Mouse (Mus musculus): ENCODE data around the gene Abcc8.

Gene Abcc8

DNA sequence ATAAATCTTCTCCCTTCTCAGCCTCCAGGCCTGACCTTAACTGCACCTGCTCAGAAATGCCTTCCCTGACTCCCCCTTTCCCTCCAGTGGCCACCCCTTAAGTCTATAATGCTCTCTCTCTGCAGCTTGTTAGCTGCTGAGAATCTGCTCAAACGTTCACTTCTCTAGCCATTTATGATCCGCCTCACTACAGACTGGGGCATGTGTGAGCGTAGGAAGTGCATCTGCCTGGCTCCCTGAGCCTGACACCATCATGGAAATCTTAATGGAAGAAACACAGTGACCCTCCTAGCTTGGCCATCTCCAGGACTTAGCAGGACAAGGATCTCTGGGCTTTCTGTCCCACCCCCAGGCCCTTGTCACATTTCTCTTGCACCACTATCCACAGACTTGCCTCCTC, 69.8 kb downstream of the Abcc8 start:
- no peak for DNase-seq (ENCODE audit: low spot score in 2 of 2)

DNA sequence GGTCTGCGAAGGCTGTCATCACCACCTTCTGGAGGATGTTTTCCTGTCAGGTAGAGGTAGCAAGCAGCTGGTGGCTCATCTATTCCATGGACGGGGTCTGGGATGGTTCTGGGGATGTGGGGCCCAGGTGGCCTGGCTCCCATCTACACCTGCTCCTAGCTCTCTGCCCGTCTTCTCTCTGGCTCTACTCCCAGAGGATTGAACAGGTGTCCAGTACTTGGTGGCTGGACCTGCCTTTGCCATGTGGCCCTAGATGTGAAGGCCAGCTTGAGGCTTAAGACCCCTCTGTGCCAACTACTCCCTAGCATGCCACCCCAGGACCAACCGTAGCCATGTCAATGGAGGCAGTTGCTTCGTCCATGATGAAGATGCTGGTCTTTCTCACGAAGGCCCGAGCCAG, 74.3 kb downstream of the Abcc8 start:
- no peak for DNase-seq (ENCODE audit: low spot score in 2 of 2)

DNA sequence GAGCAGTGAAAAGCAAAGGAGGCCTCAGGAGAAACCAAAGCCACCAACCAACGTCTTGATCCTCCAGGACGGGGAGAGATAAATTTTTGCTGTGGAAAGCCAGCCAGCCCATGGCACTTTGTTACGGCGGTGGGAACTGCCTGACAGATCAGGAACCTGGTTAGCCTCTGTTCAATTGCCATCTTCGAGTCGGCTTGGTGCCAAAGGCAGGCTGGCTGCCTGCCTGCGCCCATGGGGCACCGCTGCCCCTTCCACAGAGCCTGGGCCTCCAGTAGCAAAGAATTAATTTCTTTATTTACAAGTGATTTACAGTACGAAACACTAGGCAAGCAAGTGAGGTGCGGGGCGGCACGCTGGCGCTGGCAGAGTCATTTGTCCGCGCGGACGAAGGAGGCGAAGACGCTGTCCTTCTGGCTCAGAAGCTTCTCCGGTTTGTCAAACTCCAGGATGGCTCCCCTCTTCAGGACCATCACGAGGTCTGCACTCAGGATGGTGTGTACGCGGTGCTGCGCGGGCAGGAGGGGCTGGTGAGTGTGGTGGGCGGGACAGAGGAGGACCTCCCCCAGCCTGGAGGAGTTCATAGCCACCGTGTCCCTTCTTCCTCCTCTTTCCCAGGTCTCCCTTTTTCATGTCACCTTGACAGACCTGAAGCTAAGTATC, 75.4 kb downstream of the Abcc8 start:
- DNase-seq (ENCODE audit: low spot score in 2 of 2), result no peak

DNA sequence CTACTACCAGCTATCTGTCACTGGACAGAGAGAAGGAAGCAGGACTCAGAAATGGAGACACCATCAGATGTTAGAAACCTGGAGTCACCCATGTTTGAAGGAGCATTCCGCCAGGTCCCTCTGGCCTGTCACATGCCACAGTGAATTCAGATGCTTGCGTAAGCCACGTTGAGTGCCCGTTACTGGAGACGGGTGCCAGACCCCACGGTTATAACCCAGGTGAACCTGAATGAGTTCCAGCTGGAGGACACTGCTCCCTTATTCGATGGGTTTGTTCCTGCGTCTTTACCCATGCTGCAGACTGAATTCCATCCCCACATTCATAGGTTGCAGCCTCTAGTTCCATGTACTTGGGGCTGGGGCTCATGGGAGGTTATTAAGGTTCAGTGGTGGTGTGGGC, 76.1 kb downstream of the Abcc8 start:
- DNase-seq (ENCODE audit: low spot score in 2 of 2), result no peak

DNA sequence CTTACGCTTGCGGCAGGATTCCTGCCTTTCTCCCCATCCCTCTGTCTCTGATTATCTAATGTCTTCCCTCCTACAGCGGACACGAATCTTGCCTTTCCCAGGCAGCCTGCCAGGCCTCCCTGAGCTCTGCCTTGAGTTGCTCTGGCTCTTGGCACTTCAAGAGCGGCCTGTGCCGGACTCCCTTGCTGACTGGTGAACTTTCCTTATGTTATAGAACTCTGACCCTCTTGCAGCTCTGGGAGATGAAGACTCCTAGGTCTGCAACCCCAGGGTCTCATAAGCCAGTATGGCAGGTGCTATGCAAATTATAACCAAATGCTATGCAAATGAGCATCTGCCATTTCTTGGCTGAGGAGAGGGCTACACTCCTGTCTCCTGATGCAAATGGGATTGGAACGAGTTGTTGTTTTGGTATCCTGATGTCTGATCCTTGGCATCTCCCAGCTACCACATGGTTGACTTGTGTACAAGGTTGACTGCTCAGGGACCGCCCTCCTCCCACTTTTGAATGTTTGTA, 76.7 kb downstream of the Abcc8 start:
- no peak for DNase-seq (ENCODE audit: low spot score in 2 of 2)

DNA sequence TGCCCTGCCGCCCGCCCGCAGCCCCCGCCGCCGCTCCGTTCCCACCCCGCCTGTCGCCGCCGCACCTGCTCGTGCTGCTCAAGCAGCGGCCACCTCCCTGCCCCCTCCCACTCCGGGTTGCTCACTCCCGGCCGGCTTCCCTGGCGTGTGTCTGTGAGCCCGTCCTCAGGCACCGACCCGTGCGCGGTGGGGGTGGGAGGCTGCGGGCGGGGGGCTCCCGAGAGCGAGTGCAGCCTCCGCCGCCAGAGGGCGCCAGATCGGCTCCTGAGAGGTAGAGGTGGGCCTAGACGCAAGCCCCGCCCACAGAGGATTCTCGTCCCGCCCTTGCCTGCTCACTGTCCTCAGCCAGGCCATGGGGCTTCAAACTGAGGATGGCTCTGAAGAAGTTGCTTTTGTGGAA, 79.3 kb downstream of the Abcc8 start, which contains the start of gene Kcnj11:
Gene Kcnj11, minus strand, starts transcription at position 202 of the 400 bp plus-strand sequence.
- DNase-seq (ENCODE audit: low spot score in 2 of 2), result peak; percentile 38 to 55

DNA sequence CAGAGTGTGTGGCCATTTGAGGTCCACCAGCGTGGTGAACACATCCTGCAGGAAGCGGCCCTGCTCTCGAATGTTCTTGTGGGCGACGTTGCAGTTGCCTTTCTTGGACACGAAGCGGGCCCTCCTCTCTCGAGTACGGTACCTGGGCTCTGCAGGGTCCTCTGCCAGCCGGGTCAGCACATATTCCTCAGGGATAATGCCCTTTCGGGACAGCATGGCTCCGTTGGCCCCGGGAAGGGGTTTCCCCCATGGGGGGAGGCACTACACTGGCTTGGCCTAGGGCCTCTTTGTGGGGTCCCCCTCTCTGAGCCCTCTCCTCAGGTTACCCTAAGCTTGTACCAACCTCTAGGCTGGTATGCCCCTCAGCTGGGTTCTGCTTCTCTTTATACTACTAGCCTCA, 80.2 kb downstream of the Abcc8 start:
- no peak for DNase-seq (ENCODE audit: low spot score in 2 of 2)

DNA sequence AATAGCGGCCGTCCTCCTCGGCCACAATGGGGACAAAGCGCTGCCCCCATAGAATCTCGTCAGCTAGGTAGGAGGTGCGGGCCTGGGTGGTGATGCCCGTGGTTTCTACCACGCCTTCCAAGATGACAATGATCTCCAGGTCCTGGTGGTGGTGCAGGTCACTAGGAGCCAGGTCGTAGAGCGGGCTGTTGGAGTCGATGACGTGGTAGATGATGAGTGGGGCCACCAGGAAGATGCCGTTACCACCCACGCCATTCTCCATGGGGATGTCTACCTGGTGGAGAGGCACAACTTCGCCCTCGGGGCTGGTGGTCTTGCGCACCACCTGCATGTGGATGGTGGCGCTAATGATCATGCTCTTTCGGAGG, 80.9 kb downstream of the Abcc8 start:
- DNase-seq (ENCODE audit: low spot score in 2 of 2), result no peak

DNA sequence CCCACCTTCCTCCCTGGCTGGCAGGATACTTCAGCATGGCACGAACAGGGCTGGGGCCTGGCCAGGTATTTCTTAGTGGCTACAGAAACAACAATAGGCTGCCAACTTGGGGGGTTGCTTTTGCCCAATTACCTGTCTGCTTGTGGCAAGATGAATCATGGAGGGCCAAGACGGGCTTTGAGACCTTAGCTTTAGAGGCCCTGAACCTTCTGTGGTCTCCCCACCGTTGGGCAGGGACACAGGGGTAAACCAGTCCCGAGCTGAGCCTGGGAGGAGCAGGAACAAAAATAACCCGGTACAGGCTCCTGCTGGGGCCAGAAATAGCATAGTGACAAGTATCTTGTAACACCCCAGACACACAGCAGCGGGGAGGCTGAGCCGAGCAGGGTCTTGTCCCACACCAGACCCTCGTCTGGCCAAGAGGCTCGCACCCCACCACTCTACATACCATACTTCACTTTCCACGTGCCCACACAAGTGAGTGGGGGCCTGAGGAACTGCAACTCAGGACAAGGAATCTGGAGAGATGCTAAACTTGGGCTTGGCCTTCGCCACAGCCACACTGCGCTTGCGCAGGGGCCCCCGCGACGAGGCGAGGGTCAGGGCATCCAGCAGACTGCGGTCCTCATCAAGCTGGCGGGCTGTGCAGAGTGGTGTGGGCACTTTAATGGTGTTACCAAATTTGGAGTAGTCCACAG, 81.5 kb downstream of the Abcc8 start:
- DNase-seq (ENCODE audit: low spot score in 2 of 2), result no peak

DNA sequence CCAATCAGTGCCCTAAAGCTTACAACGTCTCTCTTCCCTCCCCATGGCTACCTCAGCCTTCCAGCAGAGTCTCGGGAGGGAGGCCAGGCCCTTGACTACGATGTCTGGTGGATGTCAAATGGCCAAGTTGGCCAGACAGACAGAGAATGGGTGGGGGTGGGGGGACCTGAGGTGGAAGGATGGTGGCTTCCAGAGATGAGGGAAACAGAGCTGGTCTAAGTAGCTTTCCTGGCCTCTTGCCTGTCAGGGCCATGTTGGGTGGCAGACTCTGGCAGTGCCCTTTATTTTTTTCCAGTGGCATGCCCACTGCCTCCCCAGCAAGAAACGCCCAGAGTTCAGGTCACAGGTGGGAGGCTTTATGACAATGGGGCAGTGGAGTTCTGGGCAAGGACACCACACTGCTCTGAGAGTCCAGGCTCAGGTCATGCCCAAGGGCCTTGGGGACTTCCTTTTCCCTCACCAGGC, 82.5 kb downstream of the Abcc8 start:
- no peak for DNase-seq (ENCODE audit: low spot score in 2 of 2)

DNA sequence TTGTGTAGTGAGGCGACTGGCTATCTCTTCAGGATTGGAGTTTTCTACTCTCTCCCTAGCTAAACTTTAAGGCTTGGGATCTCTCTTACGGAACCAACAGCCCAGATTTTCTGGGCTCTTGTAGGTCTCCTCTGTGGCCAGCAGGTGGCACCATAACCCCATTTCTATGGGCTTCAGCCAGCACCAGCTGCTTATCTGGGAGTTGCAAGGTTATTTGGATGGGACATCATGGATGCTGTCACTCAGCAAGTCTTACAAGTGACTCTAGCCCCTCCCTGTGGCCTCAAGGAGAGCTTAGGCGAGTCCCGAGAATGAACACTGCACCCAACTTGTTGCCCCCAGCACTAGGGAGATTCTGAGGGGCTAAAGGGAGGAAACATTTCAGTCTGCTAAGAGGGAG, 83.7 kb downstream of the Abcc8 start:
- peak; percentile 27 to 48 for DNase-seq (ENCODE audit: low spot score in 2 of 2)

DNA sequence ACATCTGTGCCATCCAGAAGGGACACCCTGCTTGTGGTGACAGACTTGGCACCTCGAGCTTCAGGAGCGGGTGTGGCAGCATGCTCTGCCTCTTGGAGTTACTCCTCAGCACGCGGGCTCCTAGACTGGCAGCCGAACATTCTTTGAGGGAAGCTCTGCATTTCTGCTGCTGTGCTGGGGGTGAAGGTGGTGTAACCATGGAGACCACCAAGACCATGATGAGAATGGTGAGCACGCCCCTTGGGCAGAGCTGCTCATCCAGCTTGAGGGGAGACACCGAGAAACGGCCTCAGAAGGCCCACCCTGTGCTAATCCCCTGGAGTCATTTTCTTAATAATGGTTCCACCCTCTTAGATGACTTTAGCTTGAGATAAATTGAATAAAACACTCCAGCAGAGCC, 87.0 kb downstream of the Abcc8 start:
- DNase-seq (ENCODE audit: low spot score in 2 of 2), result no peak

DNA sequence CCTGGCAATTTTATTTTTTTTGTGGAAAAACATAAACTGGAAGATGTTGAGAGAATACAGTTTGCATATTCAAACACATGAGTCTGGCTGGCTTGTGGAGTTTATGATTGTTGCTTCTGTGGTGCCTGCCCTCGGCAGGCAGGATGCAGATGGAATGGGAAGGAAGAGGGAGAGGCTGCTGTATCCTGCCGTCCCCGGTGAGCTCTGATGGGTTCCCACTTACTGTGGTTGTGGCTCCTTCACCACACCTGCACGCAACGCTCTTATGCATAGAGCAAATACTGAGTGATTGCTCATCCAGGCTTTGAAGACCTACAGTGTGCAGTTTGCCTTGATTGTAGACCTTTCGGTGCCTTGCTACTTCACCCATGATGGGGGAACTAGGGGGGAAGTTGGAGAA, 91.6 kb downstream of the Abcc8 start:
- DNase-seq (ENCODE audit: low spot score in 2 of 2), result no peak

DNA sequence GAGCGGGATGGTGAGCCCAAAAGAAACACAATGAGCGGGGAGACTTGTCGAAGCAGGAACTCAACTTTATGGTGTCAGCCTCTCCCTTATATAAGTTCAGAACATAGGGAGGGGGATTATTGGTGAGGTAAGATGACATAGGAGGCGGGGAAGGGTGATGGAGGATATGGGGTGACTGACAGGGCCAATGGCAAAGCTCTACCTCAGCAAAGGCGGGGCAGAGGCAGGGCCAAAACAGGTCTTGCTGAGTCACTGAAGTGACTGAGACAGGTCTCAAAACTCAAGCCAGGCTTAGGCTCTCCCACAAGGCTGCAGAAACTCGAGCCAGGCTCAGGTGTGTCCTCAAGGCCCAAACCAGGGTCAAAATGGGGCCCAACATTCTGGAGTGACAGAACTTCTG, 93.5 kb downstream of the Abcc8 start:
- DNase-seq (ENCODE audit: low spot score in 2 of 2), result no peak

DNA sequence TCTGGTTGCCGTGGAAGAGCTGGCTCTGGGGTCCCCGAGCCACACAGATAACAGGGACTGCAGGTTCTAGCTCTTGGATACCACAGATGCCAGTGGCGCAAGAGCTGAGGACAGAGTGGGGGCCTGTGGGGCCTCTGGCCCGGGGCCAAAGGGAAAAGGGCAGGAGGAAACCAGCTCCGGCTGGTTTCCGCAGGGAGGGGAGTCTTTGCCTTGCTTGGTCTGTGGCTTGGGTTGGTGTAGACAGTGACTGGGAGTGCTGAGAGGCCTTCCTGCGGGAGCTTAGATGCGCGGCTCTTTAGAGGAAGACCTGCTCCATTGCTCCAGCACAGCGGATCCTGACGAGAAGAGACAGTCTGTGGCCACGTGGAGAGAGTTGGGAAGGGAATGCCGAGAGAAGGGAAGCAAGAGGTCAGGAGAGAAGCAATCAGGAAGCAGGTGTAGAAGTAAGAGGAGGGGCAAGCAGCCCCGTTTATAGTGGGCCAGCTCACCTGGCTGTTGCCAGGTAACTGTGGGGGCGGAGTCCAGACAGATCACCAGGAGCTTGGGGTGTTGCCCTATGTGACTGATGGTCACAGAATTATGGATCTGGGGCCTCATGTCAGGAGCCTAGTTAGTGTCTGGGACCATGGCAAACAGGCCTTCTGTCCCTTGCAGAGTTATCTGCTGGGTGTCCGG, 94.9 kb downstream of the Abcc8 start:
- no peak for DNase-seq (ENCODE audit: low spot score in 2 of 2)

DNA sequence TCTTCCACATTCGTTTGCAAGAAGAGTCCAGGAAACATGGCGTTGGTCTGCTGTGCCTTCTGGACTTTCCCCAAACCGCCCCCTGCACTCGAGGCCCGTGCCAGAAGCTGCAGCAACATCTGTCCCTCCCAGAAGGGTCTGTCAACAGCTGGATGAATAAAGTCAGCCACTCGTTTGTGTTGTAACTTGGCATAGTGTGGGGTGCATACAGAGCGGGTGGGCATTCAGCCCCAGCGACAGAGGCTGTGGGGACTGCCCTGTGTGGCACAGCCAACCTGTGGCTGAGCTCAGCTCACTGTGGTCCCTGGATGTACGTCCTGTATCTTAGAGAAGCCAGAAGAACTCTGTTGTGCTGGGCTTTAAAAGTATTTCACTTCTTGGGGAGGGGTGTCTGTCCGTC, 95.8 kb downstream of the Abcc8 start:
- no peak for DNase-seq (ENCODE audit: low spot score in 2 of 2)

DNA sequence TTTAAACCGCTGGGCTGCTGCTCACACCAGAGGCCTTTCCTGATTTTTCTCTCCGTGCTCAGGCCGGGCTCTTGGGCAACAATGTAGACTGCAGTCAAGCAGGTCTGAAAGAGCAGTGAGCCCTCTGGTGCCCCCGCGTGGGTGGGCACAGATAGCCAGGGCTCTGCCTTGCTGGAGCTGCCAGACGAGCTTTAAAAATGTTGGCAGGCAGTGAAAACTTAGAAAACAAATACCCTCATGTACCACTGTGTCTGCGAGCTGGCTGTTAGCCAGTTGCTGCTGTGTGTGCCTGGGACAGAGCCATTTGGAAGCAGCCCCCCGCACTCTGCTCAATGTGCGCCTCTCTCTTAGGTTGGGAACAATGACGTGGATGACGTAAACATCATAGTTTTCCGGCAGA, 102.2 kb downstream of the Abcc8 start:
- DNase-seq (ENCODE audit: low spot score in 2 of 2), result no peak

DNA sequence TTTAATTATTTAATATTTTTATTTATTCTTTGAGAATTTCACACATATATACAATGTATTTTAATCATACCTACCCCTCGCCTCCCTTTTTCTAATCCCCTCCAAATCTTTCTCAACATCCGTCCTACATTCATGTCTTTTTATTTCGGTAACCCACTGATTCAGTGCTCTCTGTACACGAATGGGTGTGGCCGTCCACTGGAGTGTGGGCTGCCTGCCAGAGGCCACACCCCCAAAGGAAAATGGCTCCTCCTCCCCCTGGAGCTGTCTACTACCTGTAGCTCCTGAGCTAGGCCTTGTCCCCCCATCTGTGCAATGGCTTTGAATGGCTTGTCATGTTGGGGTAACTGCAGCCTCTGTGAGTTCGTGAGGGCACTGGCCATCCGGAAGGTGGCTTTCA, 103.0 kb downstream of the Abcc8 start:
- DNase-seq (ENCODE audit: low spot score in 2 of 2), result no peak

DNA sequence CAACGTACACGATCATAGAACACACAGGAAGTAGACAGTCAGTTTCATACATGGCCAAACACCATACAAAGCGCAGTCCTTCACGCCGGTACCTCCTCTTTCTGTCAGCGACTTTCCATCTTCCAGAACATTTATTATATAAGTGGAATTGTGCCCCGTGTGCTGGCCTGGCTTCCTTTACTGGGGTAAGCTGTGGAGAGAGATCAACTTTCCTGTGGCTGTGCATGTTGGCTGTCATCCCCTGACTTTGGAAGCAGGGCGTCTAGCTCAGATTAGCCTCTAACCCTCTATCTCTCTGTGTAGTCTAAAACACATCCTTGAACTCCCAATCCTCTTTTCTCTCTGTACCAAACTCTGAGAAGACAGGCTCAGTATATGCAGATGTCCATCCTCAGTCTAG, 111.0 kb downstream of the Abcc8 start:
- no peak for DNase-seq (ENCODE audit: low spot score in 2 of 2)

DNA sequence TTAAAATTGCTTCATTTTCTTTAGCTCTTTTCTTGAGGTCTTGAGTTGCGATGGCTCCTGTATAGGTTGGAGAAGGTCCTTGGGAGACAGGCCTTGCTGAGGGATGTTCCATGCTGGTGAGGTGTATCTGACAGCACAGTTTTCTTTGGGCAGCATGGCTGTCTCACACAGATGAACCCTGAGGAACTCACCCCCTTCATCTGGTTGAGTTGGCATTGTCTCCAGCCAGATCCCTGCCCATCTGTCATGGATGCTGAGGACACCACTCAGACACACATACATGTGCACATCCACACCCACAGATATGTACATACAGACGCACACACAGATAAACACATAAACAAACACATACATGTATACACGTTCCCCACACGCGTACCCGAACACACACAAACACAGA, 116.5 kb downstream of the Abcc8 start:
- no peak for DNase-seq (ENCODE audit: low spot score in 2 of 2)

DNA sequence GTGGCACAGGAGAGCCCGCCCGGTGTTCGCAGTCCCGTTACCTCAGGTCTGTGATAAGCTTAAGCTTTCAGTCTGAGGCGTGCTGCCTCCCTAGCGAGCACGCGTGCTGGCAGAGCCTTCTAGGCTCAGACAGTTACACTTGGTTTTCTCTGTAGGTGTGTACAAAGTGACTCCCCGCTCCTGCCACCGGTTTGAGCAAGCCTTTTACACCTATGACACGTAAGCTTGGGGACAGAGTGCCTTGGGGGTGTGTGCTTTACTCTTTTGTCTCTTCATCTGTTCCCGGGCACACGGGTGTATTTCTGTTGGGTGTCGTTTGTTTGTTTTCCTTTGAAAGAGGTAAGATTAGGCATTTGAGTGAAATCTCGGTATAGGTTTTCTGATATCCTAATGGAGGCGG, 118.2 kb downstream of the Abcc8 start:
- no peak for DNase-seq (ENCODE audit: low spot score in 2 of 2)

DNA sequence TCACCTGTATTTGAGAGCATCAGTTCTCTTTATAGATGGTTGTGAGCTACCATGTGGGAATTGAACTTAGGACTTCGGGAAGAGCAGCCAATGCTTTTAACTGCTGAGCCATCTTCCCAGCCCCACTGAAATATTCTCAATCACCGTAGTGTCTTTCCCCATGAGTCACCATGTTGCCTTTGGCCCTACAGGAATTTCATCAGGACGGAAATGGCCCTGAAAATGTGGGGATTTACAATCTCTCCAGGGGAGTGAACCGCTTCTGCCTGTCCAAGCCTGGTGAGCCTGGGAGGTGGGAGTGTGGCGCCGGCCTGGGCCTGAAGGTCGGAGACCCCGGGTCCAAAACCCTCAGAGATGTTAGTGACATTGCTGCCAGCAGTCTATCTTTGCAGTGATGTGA, 119.1 kb downstream of the Abcc8 start:
- no peak for DNase-seq (ENCODE audit: low spot score in 2 of 2)

DNA sequence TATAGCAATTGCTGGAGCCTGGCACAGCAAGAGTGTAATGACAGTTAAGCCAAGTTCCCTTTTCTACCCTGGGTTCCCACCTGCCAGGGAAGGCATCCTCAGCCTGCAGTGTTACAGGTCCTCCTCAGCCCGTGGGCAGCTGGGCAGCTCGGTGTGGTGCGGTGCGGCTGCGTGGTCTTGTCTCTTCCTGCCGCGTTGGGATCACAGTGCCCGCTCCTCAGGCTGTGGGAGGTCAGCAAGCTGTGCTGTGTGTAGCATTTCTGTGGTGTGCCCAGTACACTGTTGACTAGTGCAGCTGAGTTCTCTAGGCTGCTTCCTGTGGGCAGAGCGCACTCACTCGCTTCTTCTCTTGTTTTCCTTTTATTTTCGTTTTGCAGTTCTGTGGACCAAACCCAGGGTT, 121.0 kb downstream of the Abcc8 start:
- no peak for DNase-seq (ENCODE audit: low spot score in 2 of 2)
